15 mouse cellular contexts compared by ENCODE assay signal in genomic region chr12:118564394-118565112, GRCm38 (mm10).
DNase-seq lines count a peak whose midpoint lies in the region; ATAC-seq and TF ChIP-seq lines count a peak whose summit lies in the region.
"Had no signal": no experiment of that assay in that cellular context is flagged by ENCODE, and none has a peak within 500 bp of the region (broad histone marks: within the 10 kb centered on the region; RNA-seq: fewer than 3 reads in every experiment).

No protein-coding gene starts in this region.

- H3K27ac ChIP-seq in forebrain, embryonic 13.5 days: peak overlapping the region; percentile 60
- H3K27ac ChIP-seq in forebrain, embryonic 11.5 days (ENCODE audit: low read depth, low read length): no peak overlapping the region
- no peak overlapping the region for H3K27ac ChIP-seq in lung, postnatal 0 days (ENCODE audit: low read length)
- peak overlapping the region; percentile 52; the same call in 1 of the 2 replicates for H3K27ac ChIP-seq in forebrain, postnatal 0 days (ENCODE audit: low read depth, low read length)
- H3K27ac ChIP-seq in neural tube, embryonic 12.5 days: no peak overlapping the region
- H3K27ac ChIP-seq: embryonic facial prominence, embryonic 15.5 days; left cerebral cortex, adult 2 months had no signal

- no peak for TF ChIP-seq CTCF in lung, postnatal 0 days (IDR thresholded peaks at IDR 0.05)
- TF ChIP-seq CTCF in forebrain, postnatal 0 days (IDR thresholded peaks at IDR 0.05; ENCODE audit: low read depth): no peak

- WGBS in forebrain, embryonic 13.5 days: 23% methylated on average over 9 of the region's 9 CpGs
- WGBS in forebrain, embryonic 11.5 days: 34% methylated on average over 9 of the region's 9 CpGs
- 30% methylated on average over 9 of the region's 9 CpGs for WGBS in lung, postnatal 0 days
- 17% methylated on average over 9 of the region's 9 CpGs for WGBS in forebrain, postnatal 0 days
- WGBS in neural tube, embryonic 12.5 days: 8% methylated on average over 9 of the region's 9 CpGs

- ATAC-seq in forebrain, embryonic 13.5 days: peak; percentile 88
- no peak for ATAC-seq in forebrain, embryonic 11.5 days (replicated peaks; ENCODE audit: low FRiP score)
- ATAC-seq in lung, postnatal 0 days: no peak; the same call in 1 of the 2 replicates
- peak; percentile 86 for ATAC-seq in forebrain, postnatal 0 days
- ATAC-seq in neural tube, embryonic 12.5 days (ENCODE audit: low FRiP score, low read depth): peak; percentile 78
- ATAC-seq: CD4-positive, CD25-positive, alpha-beta regulatory T cell, adult 4 months had no signal

- no peaks in the 10 kb centered on the region for H3K27me3 ChIP-seq in forebrain, embryonic 13.5 days
- no peaks in the 10 kb centered on the region for H3K27me3 ChIP-seq in forebrain, embryonic 11.5 days (ENCODE audit: control insufficient read depth, insufficient read depth, low read length)
- H3K27me3 ChIP-seq in lung, postnatal 0 days (replicated peaks; ENCODE audit: insufficient read depth, low read length): no peaks in the 10 kb centered on the region
- no peaks in the 10 kb centered on the region; the same call in 1 of the 2 replicates for H3K27me3 ChIP-seq in forebrain, postnatal 0 days (ENCODE audit: insufficient read depth, low read length)
- H3K27me3 ChIP-seq in neural tube, embryonic 12.5 days (replicated peaks): no peaks in the 10 kb centered on the region
- H3K27me3 ChIP-seq: embryonic facial prominence, embryonic 15.5 days had no signal

- H3K9ac ChIP-seq in forebrain, embryonic 13.5 days: 0 out of 2 replicates have a peak overlapping the region, but pooled peaks have one; percentile 8
- H3K9ac ChIP-seq in forebrain, embryonic 11.5 days (ENCODE audit: low read length): no peak overlapping the region
- no peak overlapping the region for H3K9ac ChIP-seq in lung, postnatal 0 days (replicated peaks; ENCODE audit: low read depth)
- H3K9ac ChIP-seq in forebrain, postnatal 0 days: no peak overlapping the region
- H3K9ac ChIP-seq in neural tube, embryonic 12.5 days: no peak overlapping the region
- H3K9ac ChIP-seq: embryonic facial prominence, embryonic 15.5 days had no signal

- no peak overlapping the region for H3K4me3 ChIP-seq in forebrain, embryonic 13.5 days
- no peak overlapping the region for H3K4me3 ChIP-seq in forebrain, embryonic 11.5 days (ENCODE audit: low read depth, low read length)
- no peak overlapping the region for H3K4me3 ChIP-seq in lung, postnatal 0 days (ENCODE audit: low read depth, low read length)
- H3K4me3 ChIP-seq in forebrain, postnatal 0 days (ENCODE audit: low read depth, low read length): no peak overlapping the region
- H3K4me3 ChIP-seq in neural tube, embryonic 12.5 days: no peak overlapping the region
- H3K4me3 ChIP-seq: embryonic facial prominence, embryonic 15.5 days; left cerebral cortex, adult 2 months; megakaryocyte, embryonic 14.5 days had no signal

- DNase-seq in forebrain, embryonic 11.5 days (ENCODE audit: low spot score): no peak
- DNase-seq in lung, postnatal 0 days (ENCODE audit: low spot score): peak; percentile 28
- DNase-seq in lung, postnatal 36 days: no peak
- peak; percentile 60 for DNase-seq in forebrain, postnatal 0 days
- DNase-seq in urinary bladder, adult 2 months (ENCODE audit: low spot score): no peak
- no peak for DNase-seq in layer of hippocampus, adult 11-12 months (ENCODE audit: low spot score)
- DNase-seq: right cerebral cortex, postnatal 25 days; thymus, adult 2 months had no signal

- H3K9me3 ChIP-seq in forebrain, embryonic 13.5 days (replicated peaks): no peaks in the 10 kb centered on the region
- H3K9me3 ChIP-seq in forebrain, embryonic 11.5 days (ENCODE audit: control insufficient read depth, low read length): no peaks in the 10 kb centered on the region
- no peaks in the 10 kb centered on the region for H3K9me3 ChIP-seq in lung, postnatal 0 days (ENCODE audit: low read length)
- H3K9me3 ChIP-seq in forebrain, postnatal 0 days (ENCODE audit: low read length): no peaks in the 10 kb centered on the region
- no peaks in the 10 kb centered on the region for H3K9me3 ChIP-seq in neural tube, embryonic 12.5 days

- TF ChIP-seq EP300 in lung, postnatal 0 days (IDR thresholded peaks at IDR 0.05): no peak

- no peaks in the 10 kb centered on the region for H3K36me3 ChIP-seq in forebrain, embryonic 13.5 days (ENCODE audit: poor library complexity, severe bottlenecking)
- H3K36me3 ChIP-seq in forebrain, embryonic 11.5 days (ENCODE audit: control insufficient read depth, insufficient read depth, low read length): no peaks in the 10 kb centered on the region
- H3K36me3 ChIP-seq in lung, postnatal 0 days (ENCODE audit: insufficient read depth, low read length): no peaks in the 10 kb centered on the region
- no peaks in the 10 kb centered on the region for H3K36me3 ChIP-seq in forebrain, postnatal 0 days (ENCODE audit: insufficient read depth)
- no peaks in the 10 kb centered on the region for H3K36me3 ChIP-seq in neural tube, embryonic 12.5 days
- H3K36me3 ChIP-seq: embryonic facial prominence, embryonic 15.5 days had no signal

- H3K4me1 ChIP-seq in forebrain, embryonic 13.5 days: peaks cover 14% of the 10 kb centered on the region
- peaks cover 4% of the 10 kb centered on the region; the same call in 1 of the 2 replicates for H3K4me1 ChIP-seq in forebrain, embryonic 11.5 days (replicated peaks; ENCODE audit: control insufficient read depth, insufficient read depth, low read length)
- H3K4me1 ChIP-seq in lung, postnatal 0 days (ENCODE audit: insufficient read depth, low read depth, low read length): no peaks in the 10 kb centered on the region
- H3K4me1 ChIP-seq in forebrain, postnatal 0 days (ENCODE audit: insufficient read depth): 0 out of 2 replicates have a peak, but pooled peaks cover 4% of the 10 kb centered on the region
- H3K4me1 ChIP-seq in neural tube, embryonic 12.5 days: peaks cover 14% of the 10 kb centered on the region
- H3K4me1 ChIP-seq: megakaryocyte, embryonic 14.5 days had no signal

- H3K4me2 ChIP-seq in forebrain, embryonic 13.5 days: no peak overlapping the region
- H3K4me2 ChIP-seq in forebrain, embryonic 11.5 days (ENCODE audit: low read depth, low read length, severe bottlenecking): no peak overlapping the region
- H3K4me2 ChIP-seq in lung, postnatal 0 days (replicated peaks; ENCODE audit: low read depth, low read length): no peak overlapping the region
- H3K4me2 ChIP-seq in forebrain, postnatal 0 days (ENCODE audit: low read depth): no peak overlapping the region
- 0 out of 2 replicates have a peak overlapping the region, but pooled peaks have one; percentile 16 for H3K4me2 ChIP-seq in neural tube, embryonic 12.5 days (replicated peaks)
- H3K4me2 ChIP-seq: embryonic facial prominence, embryonic 15.5 days; heart, embryonic 11.5 days had no signal

Comparison
In these comparisons a context has a peak if more than half of its experiments do, and no peak if none do; other contexts are left out.
1. ATAC-seq: peak in forebrain, embryonic 13.5 days (single experiment), forebrain, postnatal 0 days (single experiment) and neural tube, embryonic 12.5 days (single experiment); none in forebrain, embryonic 11.5 days (single experiment) and lung, postnatal 0 days (single experiment).
2. H3K27ac ChIP-seq: peak in forebrain, embryonic 13.5 days (single experiment) and forebrain, postnatal 0 days (single experiment); none in forebrain, embryonic 11.5 days (single experiment), lung, postnatal 0 days (single experiment) and neural tube, embryonic 12.5 days (single experiment).
3. DNase-seq: peak in lung, postnatal 0 days (single experiment) and forebrain, postnatal 0 days (single experiment); none in forebrain, embryonic 11.5 days (single experiment), lung, postnatal 36 days (single experiment), urinary bladder, adult 2 months (single experiment) and layer of hippocampus, adult 11-12 months (single experiment).